Mouse (Mus musculus): Measurements from ENCODE around the gene Dab1. TPM values are rescaled to one million over a fixed set of nuclear protein-coding genes. Genes with fewer than 3 reads are reported as not detected.

The Dab1 gene
- total and polyA plus RNA-seq, 2 experiments, result 0.02 to 0.09 TPM

DNA sequence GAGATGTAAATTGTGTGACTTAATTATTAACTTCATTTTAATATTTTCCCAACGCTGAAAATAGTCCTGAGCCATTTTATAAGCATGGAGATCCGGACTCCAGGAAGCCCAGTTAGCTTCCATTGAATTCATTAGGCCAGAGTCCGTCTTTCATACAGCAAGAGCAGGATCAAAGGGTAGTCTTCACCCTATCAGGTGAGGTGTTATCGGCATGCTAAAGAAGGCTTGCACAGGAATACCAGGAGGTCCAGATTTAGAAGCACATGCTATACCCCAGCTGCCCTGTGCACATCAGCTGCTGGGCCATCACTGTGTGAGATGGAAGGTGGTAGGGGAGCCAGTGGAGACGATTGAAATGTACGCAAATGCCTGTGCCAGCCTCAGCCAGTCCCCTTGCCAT lies 1096.7 kb downstream of the Dab1 start:
- H3K79me2 ChIP-seq (ENCODE audit: control insufficient read depth, insufficient read depth, low read length), result no peaks in the 10 kb centered on the region
- H3K9ac ChIP-seq (ENCODE audit: low read depth, low read length), result no peak overlapping the region
- H3K4me1 ChIP-seq (ENCODE audit: control insufficient read depth, insufficient read depth, low read length), result no peaks in the 10 kb centered on the region
- H3K27ac ChIP-seq (replicated peaks; ENCODE audit: insufficient read depth, low read depth, low read length), result no peak overlapping the region
- no peak for DNase-seq (ENCODE audit: extremely low read depth, low read depth, low spot score)
- TF ChIP-seq POLR2A (IDR thresholded peaks at IDR 0.05; ENCODE audit: extremely low read depth, insufficient read depth, low read length) (no peak), CTCF (IDR thresholded peaks at IDR 0.05; ENCODE audit: low read depth, low read length) (no peak)
- H3K36me3 ChIP-seq (ENCODE audit: control insufficient read depth, insufficient read depth, low read length), result no peaks in the 10 kb centered on the region
- no peak overlapping the region for H3K4me3 ChIP-seq (ENCODE audit: insufficient read depth, low read depth, low read length)
- WGBS, result 83% methylated on average over 6 of the region's 6 CpGs
- H3K27me3 ChIP-seq (ENCODE audit: control insufficient read depth, insufficient read depth, low read length), result no peaks in the 10 kb centered on the region

DNA sequence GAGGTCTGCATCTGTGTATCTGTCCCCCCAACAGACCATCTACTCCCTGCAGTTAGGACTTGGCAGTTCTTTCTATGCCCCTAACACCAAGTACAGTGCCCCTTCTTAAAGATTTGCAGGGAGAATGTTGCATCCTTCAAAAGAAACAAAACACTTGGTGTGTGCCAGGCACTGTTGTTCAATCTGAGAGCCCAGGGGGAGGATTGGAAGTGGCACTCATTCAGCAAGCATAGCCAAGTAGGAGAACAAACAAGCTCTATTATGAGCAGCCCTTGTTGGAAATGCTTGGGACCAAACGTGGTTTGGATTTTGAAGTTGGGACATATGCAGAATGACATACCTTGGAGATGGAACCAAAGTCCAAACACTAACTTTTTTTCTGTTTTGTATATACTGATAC lies 1097.3 kb downstream of the Dab1 start:
- no peaks in the 10 kb centered on the region for H3K79me2 ChIP-seq (ENCODE audit: control insufficient read depth, insufficient read depth, low read length)
- no peak overlapping the region for H3K27ac ChIP-seq (replicated peaks; ENCODE audit: insufficient read depth, low read depth, low read length)
- WGBS, result 37% methylated on average over 1 of the region's 1 CpGs
- H3K36me3 ChIP-seq (ENCODE audit: control insufficient read depth, insufficient read depth, low read length), result no peaks in the 10 kb centered on the region
- no peak for TF ChIP-seq CTCF (IDR thresholded peaks at IDR 0.05; ENCODE audit: low read depth, low read length)
- TF ChIP-seq POLR2A (IDR thresholded peaks at IDR 0.05; ENCODE audit: extremely low read depth, insufficient read depth, low read length), result no peak
- no peaks in the 10 kb centered on the region for H3K27me3 ChIP-seq (ENCODE audit: control insufficient read depth, insufficient read depth, low read length)
- DNase-seq (ENCODE audit: extremely low read depth, low read depth, low spot score), result no peak
- no peak overlapping the region for H3K9ac ChIP-seq (ENCODE audit: low read depth, low read length)
- no peak overlapping the region for H3K4me3 ChIP-seq (ENCODE audit: insufficient read depth, low read depth, low read length)
- H3K4me1 ChIP-seq (ENCODE audit: control insufficient read depth, insufficient read depth, low read length), result no peaks in the 10 kb centered on the region

DNA sequence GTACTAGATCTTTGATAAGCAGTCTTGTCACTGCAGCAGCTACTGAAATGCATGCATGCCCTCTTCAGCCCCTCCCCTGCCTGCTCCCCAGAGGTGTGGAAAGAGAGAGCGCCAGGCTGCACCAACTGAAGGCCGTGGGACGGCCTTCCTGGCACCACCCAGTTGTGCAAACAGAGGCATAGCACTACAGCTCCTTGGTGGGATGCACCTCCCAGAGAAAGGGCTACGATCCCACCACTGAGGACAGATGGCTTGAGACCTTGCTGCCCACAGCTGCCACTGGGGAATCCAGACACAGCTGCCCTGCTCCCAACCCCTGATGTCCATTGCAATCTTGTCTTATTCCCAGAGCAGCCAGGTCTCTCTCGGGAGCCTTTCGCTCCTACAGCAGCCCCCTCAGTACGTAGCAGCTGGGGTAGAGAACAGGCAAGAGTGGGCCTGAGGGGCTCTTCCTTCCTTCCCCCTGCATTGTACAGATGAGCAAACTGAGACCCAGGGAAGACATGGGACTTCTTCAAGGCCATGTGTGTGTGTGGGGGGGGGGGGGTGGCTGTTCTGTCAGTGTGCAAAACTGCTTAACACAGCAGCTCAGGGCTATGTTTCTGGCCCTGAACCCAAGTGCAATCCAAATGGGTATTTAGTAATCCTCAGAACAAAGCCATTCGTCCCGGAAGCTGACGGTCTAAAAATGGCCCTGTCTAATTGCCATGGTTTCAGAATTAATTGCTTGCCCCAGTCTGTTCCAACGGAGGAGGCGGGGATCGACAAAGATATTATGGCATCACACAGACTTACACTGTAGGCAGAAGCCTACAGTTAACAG lies 1100.0 kb downstream of the Dab1 start:
- TF ChIP-seq POLR2A (IDR thresholded peaks at IDR 0.05; ENCODE audit: extremely low read depth, insufficient read depth, low read length) (no peak), CTCF (IDR thresholded peaks at IDR 0.05; ENCODE audit: low read depth, low read length) (no peak)
- no peak overlapping the region for H3K27ac ChIP-seq (replicated peaks; ENCODE audit: insufficient read depth, low read depth, low read length)
- H3K79me2 ChIP-seq (ENCODE audit: control insufficient read depth, insufficient read depth, low read length), result no peaks in the 10 kb centered on the region
- DNase-seq (ENCODE audit: extremely low read depth, low read depth, low spot score), result no peak
- no peak overlapping the region for H3K4me3 ChIP-seq (ENCODE audit: insufficient read depth, low read depth, low read length)
- WGBS, result 75% methylated on average over 13 of the region's 13 CpGs
- no peaks in the 10 kb centered on the region for H3K27me3 ChIP-seq (ENCODE audit: control insufficient read depth, insufficient read depth, low read length)
- H3K4me1 ChIP-seq (ENCODE audit: control insufficient read depth, insufficient read depth, low read length), result no peaks in the 10 kb centered on the region
- no peak overlapping the region for H3K9ac ChIP-seq (ENCODE audit: low read depth, low read length)
- H3K36me3 ChIP-seq (ENCODE audit: control insufficient read depth, insufficient read depth, low read length), result no peaks in the 10 kb centered on the region

DNA sequence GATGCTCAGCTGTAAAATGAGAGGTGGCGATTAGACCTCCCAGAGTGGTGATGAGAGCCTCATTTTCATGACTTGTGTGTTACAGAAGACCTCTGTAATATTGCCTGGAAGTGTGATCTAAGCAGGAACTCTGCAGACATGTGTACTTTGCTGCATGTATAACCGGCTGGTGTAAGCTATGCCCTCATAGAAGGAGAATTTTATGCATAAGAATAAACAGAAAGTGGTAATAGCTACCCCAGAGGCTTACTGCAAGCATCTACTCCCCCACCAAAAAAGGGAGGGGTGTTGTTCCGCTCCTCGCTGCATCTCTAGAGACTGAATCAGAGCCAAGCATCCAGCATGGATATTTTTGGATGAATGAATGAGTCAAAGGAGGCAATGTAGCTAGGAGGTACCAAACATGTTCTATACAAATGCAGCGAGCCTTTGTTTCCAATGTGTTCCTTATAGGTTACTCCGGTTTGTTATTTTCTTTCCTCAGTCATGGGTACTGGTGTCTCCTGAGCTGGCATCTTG lies 1104.4 kb downstream of the Dab1 start:
- H3K36me3 ChIP-seq (ENCODE audit: control insufficient read depth, insufficient read depth, low read length), result no peaks in the 10 kb centered on the region
- WGBS, result 96% methylated on average over 6 of the region's 6 CpGs
- H3K79me2 ChIP-seq (ENCODE audit: control insufficient read depth, insufficient read depth, low read length), result no peaks in the 10 kb centered on the region
- no peak for DNase-seq (ENCODE audit: extremely low read depth, low read depth, low spot score)
- H3K9ac ChIP-seq (ENCODE audit: low read depth, low read length), result no peak overlapping the region
- no peak for TF ChIP-seq POLR2A (IDR thresholded peaks at IDR 0.05; ENCODE audit: extremely low read depth, insufficient read depth, low read length)
- TF ChIP-seq CTCF (IDR thresholded peaks at IDR 0.05; ENCODE audit: low read depth, low read length), result no peak
- peaks cover 6% of the 10 kb centered on the region; the same call in 1 of the 2 replicates for H3K4me1 ChIP-seq (ENCODE audit: control insufficient read depth, insufficient read depth, low read length)
- H3K4me3 ChIP-seq (ENCODE audit: insufficient read depth, low read depth, low read length), result no peak overlapping the region
- H3K27ac ChIP-seq (replicated peaks; ENCODE audit: insufficient read depth, low read depth, low read length), result no peak overlapping the region
- H3K27me3 ChIP-seq (ENCODE audit: control insufficient read depth, insufficient read depth, low read length), result no peaks in the 10 kb centered on the region

DNA sequence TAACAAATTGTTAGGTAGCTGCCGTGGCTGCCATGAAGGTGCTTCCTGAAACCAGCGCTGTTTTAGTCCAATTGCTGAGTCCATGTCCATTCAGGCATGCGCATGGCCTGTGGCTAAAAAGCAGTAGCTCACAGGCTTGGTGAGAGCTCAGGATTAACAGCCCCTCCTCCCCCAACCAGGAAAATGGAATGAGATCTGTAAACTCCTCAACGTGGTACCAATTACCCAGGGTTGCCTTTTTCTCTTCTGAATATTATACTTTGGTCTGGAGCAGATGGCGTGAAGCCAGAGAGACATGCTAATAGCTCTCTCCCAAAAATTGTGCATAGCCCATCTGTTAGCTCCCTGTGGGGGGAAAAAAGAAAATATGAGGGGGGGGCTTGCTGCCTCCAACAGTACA lies 1105.1 kb downstream of the Dab1 start:
- Histone ChIP-seq H3K36me3 (ENCODE audit: control insufficient read depth, insufficient read depth, low read length) (no peaks in the 10 kb centered on the region), H3K27me3 (ENCODE audit: control insufficient read depth, insufficient read depth, low read length) (no peaks in the 10 kb centered on the region), H3K79me2 (ENCODE audit: control insufficient read depth, insufficient read depth, low read length) (no peaks in the 10 kb centered on the region), H3K4me3 (ENCODE audit: insufficient read depth, low read depth, low read length) (no peak overlapping the region), H3K9ac (ENCODE audit: low read depth, low read length) (no peak overlapping the region), H3K27ac (replicated peaks; ENCODE audit: insufficient read depth, low read depth, low read length) (no peak overlapping the region), H3K4me1 (ENCODE audit: control insufficient read depth, insufficient read depth, low read length) (peaks cover 6% of the 10 kb centered on the region; the same call in 1 of the 2 replicates)
- WGBS, result 88% methylated on average over 5 of the region's 5 CpGs
- TF ChIP-seq POLR2A (IDR thresholded peaks at IDR 0.05; ENCODE audit: extremely low read depth, insufficient read depth, low read length) (no peak), CTCF (IDR thresholded peaks at IDR 0.05; ENCODE audit: low read depth, low read length) (no peak)
- no peak for DNase-seq (ENCODE audit: extremely low read depth, low read depth, low spot score)

DNA sequence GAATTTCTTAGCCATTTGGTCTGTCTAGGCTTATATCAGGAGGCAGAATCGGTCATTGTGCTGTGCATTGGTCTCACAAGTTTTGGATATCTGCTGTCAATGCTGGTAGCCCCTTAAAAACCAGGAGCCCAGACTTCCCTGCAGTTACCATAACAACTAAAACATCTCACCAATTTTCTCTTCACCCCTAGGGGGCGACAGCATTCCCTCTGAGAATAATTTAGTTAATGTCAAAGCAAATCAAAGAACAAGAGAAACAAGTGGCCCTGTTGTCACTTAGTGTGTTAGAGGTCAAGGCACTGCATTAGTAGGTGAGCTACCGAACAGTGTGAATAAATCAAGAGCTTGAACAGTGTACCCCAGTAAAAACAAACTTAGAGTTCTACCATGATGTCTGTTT lies 1106.5 kb downstream of the Dab1 start:
- Histone ChIP-seq H3K79me2 (ENCODE audit: control insufficient read depth, insufficient read depth, low read length) (no peaks in the 10 kb centered on the region), H3K4me3 (ENCODE audit: insufficient read depth, low read depth, low read length) (no peak overlapping the region), H3K9ac (ENCODE audit: low read depth, low read length) (no peak overlapping the region), H3K36me3 (ENCODE audit: control insufficient read depth, insufficient read depth, low read length) (no peaks in the 10 kb centered on the region), H3K4me1 (ENCODE audit: control insufficient read depth, insufficient read depth, low read length) (peaks cover 6% of the 10 kb centered on the region; the same call in 1 of the 2 replicates), H3K27me3 (ENCODE audit: control insufficient read depth, insufficient read depth, low read length) (no peaks in the 10 kb centered on the region), H3K27ac (replicated peaks; ENCODE audit: insufficient read depth, low read depth, low read length) (no peak overlapping the region)
- TF ChIP-seq POLR2A (IDR thresholded peaks at IDR 0.05; ENCODE audit: extremely low read depth, insufficient read depth, low read length) (no peak), CTCF (IDR thresholded peaks at IDR 0.05; ENCODE audit: low read depth, low read length) (peak; percentile 36)
- WGBS, result 26% methylated on average over 3 of the region's 3 CpGs
- DNase-seq (ENCODE audit: extremely low read depth, low read depth, low spot score), result peak; percentile 65
